Mouse (Mus musculus): Measurements from ENCODE around the gene Plcxd1. TPM values are rescaled to one million over a fixed set of nuclear protein-coding genes. Genes with fewer than 3 reads are reported as not detected.

Gene Plcxd1
- polyA plus RNA-seq (2014; fragmentation: Illumina TruSeq; extraction: RNeasy Lipid Tissue Mini Kit (QIAGEN cat#74804); ENCODE audit: low read depth, low replicate concordance) = 0.10 TPM

GRCm38 (mm10) chr5:110099656-110100580 is at the start of gene Plcxd1:
Gene Plcxd1, plus strand, starts transcription at chr5:110099969.

GRCm38 (mm10) chr5:110072413-110072812 is 27.4 kb upstream of the Plcxd1 start, which contains the start of gene Gm17655:
Gene Gm17655, minus strand, starts transcription at chr5:110072513.

GRCm38 (mm10) chr5:110094030-110094846 is 5.5 kb upstream of the Plcxd1 start, which contains the start of gene Gm35315:
Gene Gm35315, minus strand, starts transcription at chr5:110094420.

GRCm38 (mm10) chr5:110107581-110108304 is 8.0 kb downstream of the Plcxd1 start, which contains the start of gene Gtpbp6:
Gene Gtpbp6, minus strand, starts transcription at chr5:110108197.

GRCm38 (mm10) chr5:110109991-110110441 is 10.2 kb downstream of the Plcxd1 start, which contains the start of gene Zfp605:
Gene Zfp605, plus strand, starts transcription at chr5:110110092.

GRCm38 (mm10) chr5:110135293-110136086 is 35.7 kb downstream of the Plcxd1 start, which contains the start of gene Chfr:
Gene Chfr, plus strand, starts transcription at chr5:110135842.

Other genes with a start within 250 kb of the Plcxd1 start
- 43.5 TPM for gene Gm15446, start 176.6 kb upstream of the Plcxd1 start, polyA plus RNA-seq (2014; fragmentation: Illumina TruSeq; extraction: RNeasy Lipid Tissue Mini Kit (QIAGEN cat#74804); ENCODE audit: low read depth, low replicate concordance)
- gene Zfp932, start 103.4 kb upstream of the Plcxd1 start, polyA plus RNA-seq (2014; fragmentation: Illumina TruSeq; extraction: RNeasy Lipid Tissue Mini Kit (QIAGEN cat#74804); ENCODE audit: low read depth, low replicate concordance) = 40.7 TPM
- gene Gm17655, start 27.5 kb upstream of the Plcxd1 start, polyA plus RNA-seq (2014; fragmentation: Illumina TruSeq; extraction: RNeasy Lipid Tissue Mini Kit (QIAGEN cat#74804); ENCODE audit: low read depth, low replicate concordance) = 5.9 TPM
- gene Gm35315, start 5.5 kb upstream of the Plcxd1 start, polyA plus RNA-seq (2014; fragmentation: Illumina TruSeq; extraction: RNeasy Lipid Tissue Mini Kit (QIAGEN cat#74804); ENCODE audit: low read depth, low replicate concordance) = 1.4 TPM
- gene Gtpbp6, start 8.2 kb downstream of the Plcxd1 start, polyA plus RNA-seq (2014; fragmentation: Illumina TruSeq; extraction: RNeasy Lipid Tissue Mini Kit (QIAGEN cat#74804); ENCODE audit: low read depth, low replicate concordance) = not detected
- 3.8 TPM for gene Zfp605, start 10.1 kb downstream of the Plcxd1 start, polyA plus RNA-seq (2014; fragmentation: Illumina TruSeq; extraction: RNeasy Lipid Tissue Mini Kit (QIAGEN cat#74804); ENCODE audit: low read depth, low replicate concordance)
- 60.8 TPM for gene Chfr, start 35.9 kb downstream of the Plcxd1 start, polyA plus RNA-seq (2014; fragmentation: Illumina TruSeq; extraction: RNeasy Lipid Tissue Mini Kit (QIAGEN cat#74804); ENCODE audit: low read depth, low replicate concordance)
- 30.8 TPM for gene Golga3, start 76.7 kb downstream of the Plcxd1 start, polyA plus RNA-seq (2014; fragmentation: Illumina TruSeq; extraction: RNeasy Lipid Tissue Mini Kit (QIAGEN cat#74804); ENCODE audit: low read depth, low replicate concordance)
- gene Ankle2, start 131.0 kb downstream of the Plcxd1 start, polyA plus RNA-seq (2014; fragmentation: Illumina TruSeq; extraction: RNeasy Lipid Tissue Mini Kit (QIAGEN cat#74804); ENCODE audit: low read depth, low replicate concordance) = 66.7 TPM
- 19.7 TPM for gene Pgam5, start 169.9 kb downstream of the Plcxd1 start, polyA plus RNA-seq (2014; fragmentation: Illumina TruSeq; extraction: RNeasy Lipid Tissue Mini Kit (QIAGEN cat#74804); ENCODE audit: low read depth, low replicate concordance)
- gene Pxmp2, start 186.2 kb downstream of the Plcxd1 start, polyA plus RNA-seq (2014; fragmentation: Illumina TruSeq; extraction: RNeasy Lipid Tissue Mini Kit (QIAGEN cat#74804); ENCODE audit: low read depth, low replicate concordance) = 3.6 TPM
- 42.3 TPM for gene Pole, start 186.3 kb downstream of the Plcxd1 start, polyA plus RNA-seq (2014; fragmentation: Illumina TruSeq; extraction: RNeasy Lipid Tissue Mini Kit (QIAGEN cat#74804); ENCODE audit: low read depth, low replicate concordance)
- gene P2rx2, start 243.2 kb downstream of the Plcxd1 start, polyA plus RNA-seq (2014; fragmentation: Illumina TruSeq; extraction: RNeasy Lipid Tissue Mini Kit (QIAGEN cat#74804); ENCODE audit: low read depth, low replicate concordance) = 22.6 TPM
- gene Lrcol1, start 244.8 kb downstream of the Plcxd1 start, polyA plus RNA-seq (2014; fragmentation: Illumina TruSeq; extraction: RNeasy Lipid Tissue Mini Kit (QIAGEN cat#74804); ENCODE audit: low read depth, low replicate concordance) = not detected